Mouse (Mus musculus): Measurements from ENCODE around the gene Gm8247. TPM values are rescaled to one million over a fixed set of nuclear protein-coding genes. Genes with fewer than 3 reads are reported as not detected.
"Not testable (repeated sequence)": the region's sequence is repeated elsewhere in the genome, so short reads cannot be mapped to it uniquely, and the experiment has no call there.

Gene Gm8247
- not detected in 2 replicates for polyA plus RNA-seq (2016; fragmentation: Nextera tagmentation; extraction: Ambion mirVana)

- not testable (repeated sequence) for H3K4me2 ChIP-seq; H3K4me3 ChIP-seq (replicated peaks); H3K27me3 ChIP-seq; H3K9me3 ChIP-seq; ATAC-seq (ENCODE audit: low FRiP score); H3K9ac ChIP-seq; H3K27ac ChIP-seq; H3K36me3 ChIP-seq (replicated peaks); H3K4me1 ChIP-seq
- WGBS, result 92% methylated on average over 4 of the region's 4 CpGs
Observed at GRCm38 (mm10) chr14:44582853-44583252, at the start of gene Gm8247. Gm8247 (plus strand) TSS chr14:44583153.

DNA sequence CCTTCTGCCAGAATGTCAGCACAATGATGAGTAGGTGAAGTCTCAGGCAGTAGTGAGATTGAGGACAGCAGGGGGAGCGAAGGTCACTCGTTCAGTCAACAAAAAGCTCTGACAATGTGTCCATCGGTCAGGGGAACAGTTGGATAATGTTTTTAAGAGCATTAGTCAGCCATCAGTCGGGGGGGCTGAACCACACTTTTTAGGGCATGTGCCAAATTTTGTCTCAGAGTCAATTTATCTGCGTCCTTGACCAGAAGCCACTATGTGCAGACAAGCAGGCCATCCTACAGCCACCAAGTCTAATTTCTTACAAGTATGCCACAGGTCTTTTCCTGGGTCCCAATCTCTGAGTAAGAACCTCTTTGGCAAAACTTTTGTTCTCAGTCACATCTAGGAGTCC is 35.0 kb upstream of the Gm8247 start:
- not testable (repeated sequence) for ATAC-seq (ENCODE audit: low FRiP score); H3K4me2 ChIP-seq; H3K27me3 ChIP-seq; H3K27ac ChIP-seq; H3K4me1 ChIP-seq; H3K9me3 ChIP-seq; H3K4me3 ChIP-seq (replicated peaks); H3K9ac ChIP-seq; H3K36me3 ChIP-seq (replicated peaks)
- WGBS, result 88% methylated on average over 5 of the region's 5 CpGs

- not testable (repeated sequence) for H3K36me3 ChIP-seq (replicated peaks); H3K4me2 ChIP-seq; H3K27ac ChIP-seq; H3K4me1 ChIP-seq; H3K9ac ChIP-seq; H3K9me3 ChIP-seq; H3K27me3 ChIP-seq; ATAC-seq (ENCODE audit: low FRiP score); H3K4me3 ChIP-seq (replicated peaks)
- WGBS, result 65% methylated on average over 2 of the region's 2 CpGs
Observed at GRCm38 (mm10) chr14:44591765-44592164, 8.8 kb downstream of the Gm8247 start.

DNA sequence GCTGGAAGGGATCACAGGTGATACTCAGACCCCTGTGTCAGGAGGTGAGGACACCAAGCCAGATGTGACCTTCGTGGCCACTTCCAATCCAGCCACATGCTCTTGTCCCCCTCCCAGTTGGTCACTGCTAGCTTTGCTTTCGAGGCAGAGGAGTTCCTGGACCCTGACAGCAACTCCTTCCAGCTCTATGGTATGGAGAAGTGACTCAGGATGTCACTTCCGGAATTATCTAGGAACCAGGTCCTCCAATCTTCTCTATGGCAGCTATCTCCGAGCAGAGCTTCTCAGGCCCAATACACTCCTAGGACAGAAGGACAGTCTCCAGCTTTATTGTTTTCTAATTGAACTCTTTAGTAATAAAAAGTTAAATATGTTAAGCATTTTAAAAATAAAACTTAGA is 44.8 kb downstream of the Gm8247 start, which contains the start of gene Gm5624:
Gene Gm5624, minus strand, starts transcription at position 202 of the 400 bp plus-strand sequence.
- WGBS, result 78% methylated on average over 4 of the region's 4 CpGs
- not testable (repeated sequence) for H3K36me3 ChIP-seq (replicated peaks); H3K27ac ChIP-seq; H3K4me2 ChIP-seq; ATAC-seq (ENCODE audit: low FRiP score); H3K27me3 ChIP-seq; H3K4me1 ChIP-seq; H3K4me3 ChIP-seq (replicated peaks); H3K9ac ChIP-seq; H3K9me3 ChIP-seq

Other genes with a start within 250 kb of the Gm8247 start
- not detected in 2 replicates for gene Gm5930, start 244.6 kb upstream of the Gm8247 start, polyA plus RNA-seq (2016; fragmentation: Nextera tagmentation; extraction: Ambion mirVana)
- not detected in 2 replicates for gene Gm8229, start 217.8 kb upstream of the Gm8247 start, polyA plus RNA-seq (2016; fragmentation: Nextera tagmentation; extraction: Ambion mirVana)
- not detected in 2 replicates for gene Gm3371, start 172.5 kb upstream of the Gm8247 start, polyA plus RNA-seq (2016; fragmentation: Nextera tagmentation; extraction: Ambion mirVana)
- gene Gm8232, start 149.5 kb upstream of the Gm8247 start, polyA plus RNA-seq (2016; fragmentation: Nextera tagmentation; extraction: Ambion mirVana), result not detected in 2 replicates
- not detected in 2 replicates for gene BC061237, start 90.7 kb upstream of the Gm8247 start, polyA plus RNA-seq (2016; fragmentation: Nextera tagmentation; extraction: Ambion mirVana)
- gene Gm17093, start 64.9 kb upstream of the Gm8247 start, polyA plus RNA-seq (2016; fragmentation: Nextera tagmentation; extraction: Ambion mirVana), result not detected in 2 replicates
- not detected in 2 replicates for gene Gm5624, start 44.8 kb downstream of the Gm8247 start, polyA plus RNA-seq (2016; fragmentation: Nextera tagmentation; extraction: Ambion mirVana)
- not detected in 2 replicates for gene Gm8257, start 123.3 kb downstream of the Gm8247 start, polyA plus RNA-seq (2016; fragmentation: Nextera tagmentation; extraction: Ambion mirVana)
- not detected in 2 replicates for gene Gm8267, start 167.2 kb downstream of the Gm8247 start, polyA plus RNA-seq (2016; fragmentation: Nextera tagmentation; extraction: Ambion mirVana)